Mouse (Mus musculus) lung, adult 2 months (tissue): ENCODE results near the gene Plrg1. TPM values are rescaled to one million over a fixed set of nuclear protein-coding genes. Genes with fewer than 3 reads are reported as not detected.

Experiments used
- DNase-seq: peaks from one replicate; pipeline ENCODE4 v3.0.0; 2022
- H3K4me1 ChIP-seq: fragments of 200-500 bp; 2 replicates; pipeline ENCODE4 v1.6.1; 2011; ENCODE audit warnings: low read length; ENCODE audit not compliant: control insufficient read depth, insufficient read depth
- H3K4me3 ChIP-seq: fragments of 200-500 bp; replicated peaks from 2 replicates; pipeline ENCODE3; 2011; ENCODE audit warnings: low read depth, mild to moderate bottlenecking, control low read depth, low read length; ENCODE audit errors: extremely low read depth
- CTCF ChIP-seq: fragments of 200-500 bp; IDR thresholded peaks from 2 replicates; pipeline ENCODE4 v1.5.1; 2011; ENCODE audit warnings: mild to moderate bottlenecking, low read length, control low read depth; ENCODE audit not compliant: insufficient read depth
- POLR2A ChIP-seq: fragments of 200-500 bp; IDR thresholded peaks from 2 replicates; pipeline ENCODE4 v1.6.1; 2011; ENCODE audit warnings: low read depth, mild to moderate bottlenecking, control low read depth, low read length, borderline replicate concordance; ENCODE audit errors: extremely low read depth
- WGBS: fragments of 180-500 bp; shearing (Covaris S2); methylation state at CpG from one replicate; pipeline ENCODE4 v1.1.7; 2018; 5-methylcytosine and 5-hydroxymethylcytosine counted together
- polyA plus RNA-seq: library from polyadenylated mRNA; depleted of rRNA; stranded (reverse); fragments of >200 nt; gene quantifications from 2 replicates; pipeline ENCODE4 v1.2.3, GENCODE M21; 2012; rRNA removed

The Plrg1 gene
- polyA plus RNA-seq: 29.6 and 41.1 TPM in 2 replicates

- TF ChIP-seq POLR2A (peak; percentile 87), CTCF (no peak)
- DNase-seq: peak; percentile 98
- under 1% methylated on average over 61 of the region's 61 CpGs for WGBS
- H3K4me1 ChIP-seq: no peaks in the 10 kb centered on the region; the same call in 1 of the 2 replicates
- peak within 1 kb of the TSS; percentile 73 for H3K4me3 ChIP-seq
Observed at GRCm38 (mm10) chr3:83055281-83056038, at the start of gene Plrg1. Gene Plrg1 (plus strand): TSS chr3:83055522.

- Histone ChIP-seq H3K4me1 (no peaks in the 10 kb centered on the region), H3K4me3 (no peak within 1 kb of the TSS)
- 40% methylated on average over 7 of the region's 7 CpGs for WGBS
- no peak for DNase-seq
- no peak for TF ChIP-seq CTCF
- TF ChIP-seq POLR2A: no peak
Observed at GRCm38 (mm10) chr3:83007557-83007956, 47.8 kb upstream of the Plrg1 start, which contains the start of gene Fgg. Gene Fgg (plus strand): TSS chr3:83007724.

- DNase-seq: no peak
- Histone ChIP-seq H3K4me3 (no peak overlapping the region), H3K4me1 (no peaks in the 10 kb centered on the region)
- TF ChIP-seq POLR2A: no peak
- WGBS: 69% methylated on average over 11 of the region's 11 CpGs
Observed at GRCm38 (mm10) chr3:83010291-83010690, 45.0 kb upstream of the Plrg1 start.

DNA sequence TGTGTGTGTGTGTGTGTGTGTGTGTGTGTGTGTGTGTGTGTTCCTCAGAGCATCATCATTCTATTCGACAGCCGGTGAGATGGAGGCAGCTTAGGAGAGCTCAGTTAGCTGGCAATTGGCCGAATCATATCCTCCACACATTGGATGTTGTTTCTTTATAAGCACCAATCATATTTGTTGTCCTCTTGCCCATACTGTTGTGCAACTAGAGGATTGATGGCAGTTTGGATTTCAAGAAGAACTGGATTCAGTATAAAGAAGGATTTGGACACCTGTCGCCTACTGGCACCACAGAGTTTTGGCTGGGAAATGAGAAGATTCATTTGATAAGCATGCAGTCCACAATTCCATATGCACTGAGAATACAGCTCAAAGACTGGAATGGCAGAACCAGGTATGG lies 44.2 kb upstream of the Plrg1 start:
- Histone ChIP-seq H3K4me1 (no peaks in the 10 kb centered on the region), H3K4me3 (no peak overlapping the region)
- TF ChIP-seq POLR2A: no peak
- TF ChIP-seq CTCF: no peak
- WGBS: 78% methylated on average over 4 of the region's 4 CpGs
- DNase-seq: no peak

DNA sequence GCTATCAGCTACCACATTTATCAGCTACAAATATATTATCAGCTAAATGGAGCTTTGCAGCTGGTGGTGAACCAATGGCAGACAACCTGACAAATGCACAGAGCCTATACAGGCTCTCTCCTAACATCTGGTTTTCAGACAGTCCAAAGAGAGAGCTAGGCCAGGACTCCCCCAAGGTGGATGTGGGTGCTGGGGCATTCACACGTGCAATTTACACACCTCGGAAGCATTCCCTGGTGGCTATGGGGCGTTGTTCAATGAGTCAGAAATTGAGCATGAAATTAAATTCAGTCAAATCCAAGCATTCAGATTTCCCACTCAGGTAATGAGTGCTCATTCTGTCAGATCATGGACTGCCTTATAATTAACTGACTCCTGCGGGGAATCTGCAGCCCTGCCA lies 43.8 kb upstream of the Plrg1 start:
- TF ChIP-seq POLR2A (no peak), CTCF (no peak)
- WGBS: 80% methylated on average over 4 of the region's 4 CpGs
- H3K4me3 ChIP-seq: no peak overlapping the region
- no peak for DNase-seq
- H3K4me1 ChIP-seq: no peaks in the 10 kb centered on the region

DNA sequence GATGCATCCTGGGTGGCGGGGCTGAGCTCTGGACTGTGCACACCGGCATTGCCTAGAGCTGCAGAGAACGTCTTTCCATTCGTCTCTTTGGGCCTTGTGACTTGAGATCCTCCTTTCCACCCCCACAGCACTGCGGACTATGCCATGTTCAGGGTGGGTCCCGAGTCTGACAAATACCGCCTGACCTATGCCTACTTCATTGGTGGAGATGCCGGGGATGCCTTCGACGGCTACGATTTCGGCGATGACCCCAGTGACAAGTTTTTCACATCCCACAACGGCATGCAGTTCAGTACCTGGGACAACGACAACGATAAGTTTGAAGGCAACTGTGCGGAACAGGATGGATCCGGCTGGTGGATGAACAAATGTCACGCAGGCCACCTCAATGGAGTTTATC lies 42.7 kb upstream of the Plrg1 start:
- H3K4me1 ChIP-seq: no peaks in the 10 kb centered on the region
- no peak for DNase-seq
- no peak for TF ChIP-seq POLR2A
- WGBS: 90% methylated on average over 19 of the region's 19 CpGs
- no peak overlapping the region for H3K4me3 ChIP-seq

- Histone ChIP-seq H3K4me3 (no peak overlapping the region), H3K4me1 (no peaks in the 10 kb centered on the region)
- 80% methylated on average over 10 of the region's 10 CpGs for WGBS
- no peak for TF ChIP-seq POLR2A
- TF ChIP-seq CTCF: no peak
- no peak for DNase-seq
Observed at GRCm38 (mm10) chr3:83013951-83014350, 41.4 kb upstream of the Plrg1 start.

DNA sequence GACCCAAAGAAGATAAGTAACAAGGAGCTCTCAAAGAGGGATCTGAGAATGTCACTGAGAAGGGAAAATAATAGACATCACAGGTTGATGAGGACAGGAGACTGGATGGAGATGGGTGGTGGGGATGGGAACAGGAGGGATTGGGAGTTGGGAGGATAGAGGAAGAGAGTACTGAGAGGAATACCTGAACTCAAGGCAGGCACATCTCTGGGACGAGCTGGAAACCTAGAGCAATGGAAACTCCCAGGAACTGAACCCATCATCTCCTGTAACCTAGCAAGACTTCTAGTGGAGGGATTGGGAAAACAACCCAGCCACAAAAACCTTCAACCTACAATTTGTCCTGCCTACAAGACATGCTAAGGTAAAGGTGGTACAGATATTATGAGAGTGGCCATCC lies 39.1 kb upstream of the Plrg1 start:
- TF ChIP-seq CTCF (no peak), POLR2A (no peak)
- H3K4me1 ChIP-seq: no peaks in the 10 kb centered on the region
- DNase-seq: no peak
- WGBS: 73% methylated on average over 1 of the region's 1 CpGs
- no peak overlapping the region for H3K4me3 ChIP-seq

- Histone ChIP-seq H3K4me3 (no peak overlapping the region), H3K4me1 (no peaks in the 10 kb centered on the region)
- no peak for DNase-seq
- 59% methylated on average over 2 of the region's 2 CpGs for WGBS
- TF ChIP-seq CTCF: no peak
- TF ChIP-seq POLR2A: no peak
Observed at GRCm38 (mm10) chr3:83020387-83020786, 34.9 kb upstream of the Plrg1 start.

DNA sequence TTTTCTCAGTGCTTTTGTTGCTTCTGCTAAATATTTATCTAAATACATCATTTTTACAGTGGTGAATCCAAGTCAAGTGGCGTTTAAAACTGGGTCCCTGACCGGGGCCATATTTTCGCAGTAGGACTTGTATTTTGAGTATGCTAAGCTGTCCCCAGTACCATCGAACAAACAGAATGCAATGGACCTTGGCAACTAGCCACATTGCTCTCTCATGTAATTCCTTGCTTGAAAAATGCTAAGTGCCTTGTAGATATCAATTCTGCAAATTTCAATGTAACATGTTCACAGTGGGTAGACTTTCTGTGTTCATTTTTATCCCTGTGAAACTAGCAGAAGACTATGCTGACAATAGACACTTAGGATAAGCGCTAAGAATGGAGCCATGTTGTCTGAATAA lies 34.1 kb upstream of the Plrg1 start:
- no peak for DNase-seq
- TF ChIP-seq POLR2A (no peak), CTCF (no peak)
- WGBS: 73% methylated on average over 5 of the region's 5 CpGs
- Histone ChIP-seq H3K4me3 (no peak overlapping the region), H3K4me1 (no peaks in the 10 kb centered on the region)
